In the genomic region with DNA sequence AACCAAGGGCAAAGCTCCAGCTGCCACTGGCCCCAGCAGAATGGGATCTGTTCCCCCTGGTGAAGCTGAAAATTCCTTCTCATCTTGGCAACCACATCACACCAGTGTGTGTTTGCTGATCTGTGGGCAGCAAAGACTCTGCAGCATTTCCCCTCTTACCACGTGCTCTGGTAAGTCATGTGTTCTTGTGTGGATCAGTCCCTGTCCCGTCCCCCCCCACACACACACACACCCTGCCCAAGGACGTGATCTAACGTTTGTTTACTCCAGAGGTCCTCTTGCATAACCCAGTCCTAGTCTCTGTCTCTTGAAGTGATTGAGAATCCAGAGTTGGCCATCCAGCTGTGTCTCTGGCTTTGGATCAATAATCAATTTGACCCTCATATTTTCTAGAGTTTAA, we compare ENCODE assay signal across 22 mouse cellular contexts. TPM values are rescaled to one million over a fixed set of nuclear protein-coding genes. Genes with fewer than 3 reads are reported as not detected.
A peak's percentile ranks its signal among the peaks of the same experiment; 100 is the strongest.
DNase-seq lines count a peak whose midpoint lies in the region; ATAC-seq and TF ChIP-seq lines count a peak whose summit lies in the region.
"Had no signal": no experiment of that assay in that cellular context is flagged by ENCODE, and none has a peak within 500 bp of the region (broad histone marks: within the 10 kb centered on the region; RNA-seq: fewer than 3 reads in every experiment).

E030025P04Rik (minus strand) TSS at position 134 of the 400 bp plus-strand sequence.

- H3K9me3 ChIP-seq in liver, embryonic 12.5 days (replicated peaks), result no peaks in the 10 kb centered on the region
- H3K9me3 ChIP-seq in hindbrain, embryonic 13.5 days, result no peaks in the 10 kb centered on the region
- H3K9me3 ChIP-seq: embryonic facial prominence, embryonic 13.5 days; forebrain, embryonic 13.5 days; heart, embryonic 15.5 days had no signal

- no peak within 1 kb of the TSS for H3K4me3 ChIP-seq in liver, adult 2 months (ENCODE audit: insufficient read depth, low read depth, low read length)
- no peak within 1 kb of the TSS for H3K4me3 ChIP-seq in liver, embryonic 12.5 days
- H3K4me3 ChIP-seq in lung, adult 2 months (replicated peaks; ENCODE audit: extremely low read depth, low read depth, low read length), result no peak within 1 kb of the TSS
- no peak within 1 kb of the TSS for H3K4me3 ChIP-seq in hindbrain, embryonic 13.5 days
- H3K4me3 ChIP-seq: embryonic facial prominence, embryonic 13.5 days; forebrain, embryonic 13.5 days; heart, embryonic 15.5 days had no signal

- H3K4me2 ChIP-seq in liver, embryonic 12.5 days, result no peak within 1 kb of the TSS
- no peak within 1 kb of the TSS for H3K4me2 ChIP-seq in hindbrain, embryonic 13.5 days
- H3K4me2 ChIP-seq: embryonic facial prominence, embryonic 13.5 days; forebrain, embryonic 13.5 days; heart, embryonic 15.5 days; midbrain, embryonic 11.5 days had no signal

- no peak for TF ChIP-seq POLR2A in liver, adult 2 months (IDR thresholded peaks at IDR 0.05; ENCODE audit: extremely low read depth, insufficient read depth, low read length)
- TF ChIP-seq POLR2A in lung, adult 2 months (IDR thresholded peaks at IDR 0.05; ENCODE audit: borderline replicate concordance, extremely low read depth, low read depth, low read length), result no peak

- no peak within 1 kb of the TSS for H3K27ac ChIP-seq in liver, adult 2 months (replicated peaks; ENCODE audit: insufficient read depth, low read depth, low read length)
- H3K27ac ChIP-seq in liver, embryonic 12.5 days, result no peak within 1 kb of the TSS
- H3K27ac ChIP-seq in hindbrain, embryonic 13.5 days, result no peak within 1 kb of the TSS
- H3K27ac ChIP-seq: embryonic facial prominence, embryonic 13.5 days; forebrain, embryonic 13.5 days; heart, embryonic 15.5 days; liver, embryonic 14.5 days had no signal

- no peak within 1 kb of the TSS for H3K9ac ChIP-seq in liver, adult 2 months (ENCODE audit: low read depth, low read length)
- no peak within 1 kb of the TSS for H3K9ac ChIP-seq in liver, embryonic 12.5 days
- no peak within 1 kb of the TSS for H3K9ac ChIP-seq in hindbrain, embryonic 13.5 days
- H3K9ac ChIP-seq: embryonic facial prominence, embryonic 13.5 days; forebrain, embryonic 13.5 days; heart, embryonic 15.5 days; liver, embryonic 14.5 days had no signal

- no peak for ATAC-seq in liver, embryonic 12.5 days
- no peak for ATAC-seq in hindbrain, embryonic 13.5 days (ENCODE audit: low FRiP score)
- no peak for ATAC-seq in cerebellum, adult (ENCODE audit: insufficient number of reproducible peaks, low FRiP score, low TSS enrichment)
- ATAC-seq: forebrain, embryonic 13.5 days had no signal

- peak; percentile 34 for DNase-seq in gastrocnemius, adult 18-20 months (ENCODE audit: low spot score)
- DNase-seq in gastrocnemius, postnatal 10 days, result no peak
- peak; percentile 73 for DNase-seq in liver, adult 2 months (ENCODE audit: extremely low read depth, low read depth, low spot score)
- DNase-seq in lung, adult 2 months, result peak; percentile 18
- peak; percentile 14 to 62 for DNase-seq in lung, postnatal 4 days
- DNase-seq: adrenal gland, postnatal 10 days; B cell, adult 2 months; kidney, adult 8-10 months; retina, postnatal 1 day; spleen, adult 18-20 months; thymus, postnatal 4 days had no signal

- no peak for TF ChIP-seq CTCF in liver, adult 2 months (IDR thresholded peaks at IDR 0.05; ENCODE audit: low read depth, low read length)
- no peak for TF ChIP-seq CTCF in lung, adult 2 months (IDR thresholded peaks at IDR 0.05; ENCODE audit: insufficient read depth, low read length)

- WGBS in liver, adult 2 months, result 16% methylated on average over 4 of the region's 4 CpGs
- WGBS in liver, embryonic 12.5 days (ENCODE audit: insufficient replicate concordance), result 38% methylated on average over 4 of the region's 4 CpGs
- WGBS in lung, adult 2 months, result 39% methylated on average over 4 of the region's 4 CpGs
- 81% methylated on average over 4 of the region's 4 CpGs for WGBS in hindbrain, embryonic 13.5 days

- H3K4me1 ChIP-seq in liver, adult 2 months (ENCODE audit: control insufficient read depth, insufficient read depth, low read length), result peaks cover 4% of the 10 kb centered on the region; the same call in 1 of the 2 replicates
- H3K4me1 ChIP-seq in liver, embryonic 12.5 days, result no peaks in the 10 kb centered on the region
- 0 out of 2 replicates have a peak, but pooled peaks cover 4% of the 10 kb centered on the region for H3K4me1 ChIP-seq in lung, adult 2 months (ENCODE audit: control insufficient read depth, insufficient read depth, low read length)
- 0 out of 2 replicates have a peak, but pooled peaks cover 7% of the 10 kb centered on the region for H3K4me1 ChIP-seq in hindbrain, embryonic 13.5 days (replicated peaks)
- H3K4me1 ChIP-seq: forebrain, embryonic 13.5 days; heart, embryonic 15.5 days had no signal

- H3K79me2 ChIP-seq in liver, adult 2 months (ENCODE audit: control insufficient read depth, insufficient read depth, low read length), result no peaks in the 10 kb centered on the region

- H3K27me3 ChIP-seq in liver, adult 2 months (ENCODE audit: control insufficient read depth, insufficient read depth, low read length), result no peaks in the 10 kb centered on the region
- H3K27me3 ChIP-seq in liver, embryonic 12.5 days (replicated peaks), result no peaks in the 10 kb centered on the region
- H3K27me3 ChIP-seq in hindbrain, embryonic 13.5 days, result no peaks in the 10 kb centered on the region
- H3K27me3 ChIP-seq: embryonic facial prominence, embryonic 13.5 days; forebrain, embryonic 13.5 days had no signal

- H3K36me3 ChIP-seq in liver, adult 2 months (ENCODE audit: control insufficient read depth, insufficient read depth, low read length), result no peaks in the 10 kb centered on the region
- H3K36me3 ChIP-seq in liver, embryonic 12.5 days, result no peaks in the 10 kb centered on the region
- no peaks in the 10 kb centered on the region for H3K36me3 ChIP-seq in hindbrain, embryonic 13.5 days
- H3K36me3 ChIP-seq: embryonic facial prominence, embryonic 13.5 days; heart, embryonic 15.5 days had no signal

RNA-seq across cellular contexts. Expression of gene E030025P04Rik, which starts in this region (rescaled TPM):
- not detected for total RNA-seq in gastrocnemius, adult 18-20 months (2021)
- total RNA-seq in gastrocnemius, postnatal 10 days (2021), result not detected
- total RNA-seq in liver, adult 2 months (2014; rRNA removed), result not detected in 2 replicates
- polyA plus RNA-seq in liver, adult 2 months (2012; rRNA removed), result not detected in 2 replicates
- not detected in 2 replicates for polyA plus RNA-seq in liver, embryonic 12.5 days (2016; fragmentation: Nextera tagmentation; extraction: Ambion mirVana)
- 0.11 and 0.25 TPM in 2 replicates for polyA plus RNA-seq in lung, adult 2 months (2012; rRNA removed)
- not detected in 2 replicates for polyA plus RNA-seq in hindbrain, embryonic 13.5 days (2015; fragmentation: Nextera tagmentation; extraction: Ambion mirVana)
- total RNA-seq: adrenal gland, postnatal 10 days; layer of hippocampus, adult 8-10 months; left cerebral cortex, postnatal 10 days had no signal
- polyA plus RNA-seq: embryonic facial prominence, embryonic 13.5 days; forebrain, embryonic 13.5 days; heart, embryonic 15.5 days; liver, embryonic 14.5 days; midbrain, embryonic 11.5 days; testis, adult 2 months had no signal

Comparison
In these comparisons a context has a peak if more than half of its experiments do, and no peak if none do; other contexts are left out.
1. Peak in DNase-seq in gastrocnemius, adult 18-20 months; RNA of the gene not detected or under 1 TPM.
2. Peak in DNase-seq in liver, adult 2 months; RNA of the gene not detected or under 1 TPM.
3. Peak in DNase-seq in lung, adult 2 months; RNA of the gene not detected or under 1 TPM.